Mouse (Mus musculus) lung, embryonic 16.5 days (tissue): ENCODE results near the gene Lyrm4. TPM values are rescaled to one million over a fixed set of nuclear protein-coding genes. Genes with fewer than 3 reads are reported as not detected.

Experiments used
- ATAC-seq: fragments of 200-750 bp; cut with Nextera tagmentation; 2 replicates; pipeline ENCODE4 v1.8.0; 2017; ENCODE audit warnings: low read depth, mild to moderate bottlenecking, moderate library complexity
- H3K27ac ChIP-seq: fragments of 300-500 bp; sonication (generic); 2 replicates; pipeline ENCODE4 v1.5.1; 2014; ENCODE audit warnings: mild to moderate bottlenecking, control low read depth, low read length
- H3K27me3 ChIP-seq: fragments of 300-500 bp; sonication (generic); 2 replicates; pipeline ENCODE4 v1.6.1; 2014; ENCODE audit warnings: low read depth, low read length, mixed read lengths; ENCODE audit not compliant: control insufficient read depth, insufficient read depth
- H3K36me3 ChIP-seq: fragments of 300-500 bp; sonication (generic); 2 replicates; pipeline ENCODE4 v1.6.1; 2014; ENCODE audit warnings: low read length; ENCODE audit not compliant: control insufficient read depth, insufficient read depth
- H3K4me1 ChIP-seq: fragments of 300-500 bp; sonication (generic); replicated peaks from 2 replicates; pipeline ENCODE4 v1.6.1; 2014; ENCODE audit warnings: low read length, mixed read lengths; ENCODE audit not compliant: control insufficient read depth, insufficient read depth
- H3K4me2 ChIP-seq: fragments of 300-500 bp; sonication (generic); 2 replicates; pipeline ENCODE4 v1.6.1; 2014; ENCODE audit warnings: low read depth, low read length, control low read depth
- H3K4me3 ChIP-seq: fragments of 300-500 bp; sonication (generic); 2 replicates; pipeline ENCODE4 v1.5.1; 2014; ENCODE audit warnings: mild to moderate bottlenecking, low read length, control low read depth
- H3K9ac ChIP-seq: fragments of 300-500 bp; sonication (generic); 2 replicates; pipeline ENCODE4 v1.6.1; 2014; ENCODE audit warnings: low read length, control low read depth
- H3K9me3 ChIP-seq: fragments of 300-500 bp; sonication (generic); 2 replicates; pipeline ENCODE4 v1.6.1; 2016; ENCODE audit warnings: low read length; ENCODE audit not compliant: control insufficient read depth
- WGBS: fragments of 180-500 bp; shearing (Covaris S2); extraction: QIAGEN DNeasy Blood & Tissue Kit; methylation state at CpG from one replicate; pipeline ENCODE4 v1.1.7; 2014; 5-methylcytosine and 5-hydroxymethylcytosine counted together
- polyA plus RNA-seq: library from polyadenylated mRNA; unstranded; fragments of >200 nt; fragmentation: Nextera tagmentation; extraction: Ambion mirVana; gene quantifications from 2 replicates; pipeline ENCODE4 v1.2.1, GENCODE M21; 2015

Lyrm4 gene
- polyA plus RNA-seq, 1 experiment from 2014 or later, result 23.2 TPM

- WGBS, result 83% methylated on average over 4 of the region's 4 CpGs
- Histone ChIP-seq H3K4me2 (no peak overlapping the region), H3K4me3 (no peak overlapping the region), H3K27me3 (0 out of 2 replicates have a peak, but pooled peaks cover 2% of the 10 kb centered on the region), H3K36me3 (no peaks in the 10 kb centered on the region), H3K27ac (no peak overlapping the region), H3K9ac (no peak overlapping the region), H3K9me3 (no peaks in the 10 kb centered on the region), H3K4me1 (peaks cover 5% of the 10 kb centered on the region)
- no peak for ATAC-seq
These were observed 153.7 kb downstream of the Lyrm4 start for GRCm38 (mm10) chr13:35963583-35963982.

- H3K4me3 ChIP-seq, result no peak overlapping the region
- H3K27ac ChIP-seq, result no peak overlapping the region
- H3K27me3 ChIP-seq, result no peaks in the 10 kb centered on the region
- no peaks in the 10 kb centered on the region for H3K36me3 ChIP-seq
- no peak overlapping the region for H3K9ac ChIP-seq
- 60% methylated on average over 12 of the region's 12 CpGs for WGBS
- no peak for ATAC-seq
- H3K9me3 ChIP-seq, result peaks cover 4% of the 10 kb centered on the region; the same call in 1 of the 2 replicates
- no peaks in the 10 kb centered on the region for H3K4me1 ChIP-seq
- H3K4me2 ChIP-seq, result no peak overlapping the region
These were observed 157.8 kb downstream of the Lyrm4 start for GRCm38 (mm10) chr13:35959391-35960067.

- no peak within 1 kb of the TSS for H3K27ac ChIP-seq
- H3K9ac ChIP-seq, result no peak within 1 kb of the TSS
- H3K4me2 ChIP-seq, result no peak within 1 kb of the TSS
- 73% methylated on average over 1 of the region's 1 CpGs for WGBS
- H3K9me3 ChIP-seq, result peaks cover 4% of the 10 kb centered on the region; the same call in 1 of the 2 replicates
- no peaks in the 10 kb centered on the region for H3K4me1 ChIP-seq
- no peak for ATAC-seq
- no peaks in the 10 kb centered on the region for H3K27me3 ChIP-seq
- no peak within 1 kb of the TSS for H3K4me3 ChIP-seq
- H3K36me3 ChIP-seq, result no peaks in the 10 kb centered on the region
These were observed 158.8 kb downstream of the Lyrm4 start, which contains the start of gene Ppp1r3g for GRCm38 (mm10) chr13:35958539-35958938. Gene Ppp1r3g, plus strand, starts transcription at chr13:35958839.

GRCm38 (mm10) chr13:35949814-35950455 lies 167.4 kb downstream of the Lyrm4 start:
- Histone ChIP-seq H3K9ac (no peak overlapping the region), H3K4me2 (peak overlapping the region; percentile 17; the same call in 1 of the 2 replicates), H3K36me3 (no peaks in the 10 kb centered on the region), H3K4me1 (0 out of 2 replicates have a peak, but pooled peaks cover 4% of the 10 kb centered on the region), H3K4me3 (no peak overlapping the region), H3K27ac (no peak overlapping the region), H3K9me3 (no peaks in the 10 kb centered on the region), H3K27me3 (no peaks in the 10 kb centered on the region)
- ATAC-seq, result peak; percentile 62
- 43% methylated on average over 17 of the region's 17 CpGs for WGBS

GRCm38 (mm10) chr13:35947354-35948000 lies 169.8 kb downstream of the Lyrm4 start:
- Histone ChIP-seq H3K4me2 (no peak overlapping the region), H3K9me3 (no peaks in the 10 kb centered on the region), H3K36me3 (no peaks in the 10 kb centered on the region), H3K27ac (no peak overlapping the region), H3K4me3 (no peak overlapping the region), H3K4me1 (0 out of 2 replicates have a peak, but pooled peaks cover 4% of the 10 kb centered on the region), H3K27me3 (no peaks in the 10 kb centered on the region), H3K9ac (no peak overlapping the region)
- 18% methylated on average over 14 of the region's 14 CpGs for WGBS
- no peak for ATAC-seq

- H3K36me3 ChIP-seq, result no peaks in the 10 kb centered on the region
- 0 out of 2 replicates have a peak, but pooled peaks cover 4% of the 10 kb centered on the region for H3K4me1 ChIP-seq
- no peak for ATAC-seq
- H3K9me3 ChIP-seq, result no peaks in the 10 kb centered on the region
- H3K9ac ChIP-seq, result no peak overlapping the region
- H3K27me3 ChIP-seq, result no peaks in the 10 kb centered on the region
- 63% methylated on average over 20 of the region's 20 CpGs for WGBS
- no peak overlapping the region for H3K27ac ChIP-seq
- no peak overlapping the region for H3K4me3 ChIP-seq
- no peak overlapping the region for H3K4me2 ChIP-seq
These were observed 170.5 kb downstream of the Lyrm4 start for GRCm38 (mm10) chr13:35946659-35947353.

GRCm38 (mm10) chr13:35940934-35941333 lies 176.4 kb downstream of the Lyrm4 start:
- no peaks in the 10 kb centered on the region for H3K27me3 ChIP-seq
- H3K4me1 ChIP-seq, result no peaks in the 10 kb centered on the region

GRCm38 (mm10) chr13:35939871-35940665 lies 177.3 kb downstream of the Lyrm4 start:
- WGBS, result 50% methylated on average over 18 of the region's 18 CpGs
- H3K27ac ChIP-seq, result no peak overlapping the region
- H3K27me3 ChIP-seq, result no peaks in the 10 kb centered on the region
- H3K9me3 ChIP-seq, result peaks cover under 1% of the 10 kb centered on the region; the same call in 1 of the 2 replicates
- H3K4me1 ChIP-seq, result no peaks in the 10 kb centered on the region
- no peaks in the 10 kb centered on the region for H3K36me3 ChIP-seq
- no peak overlapping the region for H3K9ac ChIP-seq
- no peak overlapping the region for H3K4me3 ChIP-seq
- H3K4me2 ChIP-seq, result no peak overlapping the region
- no peak for ATAC-seq

More at GRCm38 (mm10) chr13:35940934-35941333, 176.4 kb downstream of the Lyrm4 start:
- no peaks in the 10 kb centered on the region for H3K9me3 ChIP-seq
- no peak overlapping the region for H3K9ac ChIP-seq
- H3K27ac ChIP-seq, result no peak overlapping the region
- H3K4me2 ChIP-seq, result no peak overlapping the region
- H3K4me3 ChIP-seq, result no peak overlapping the region
- no peak for ATAC-seq
- H3K36me3 ChIP-seq, result no peaks in the 10 kb centered on the region
- WGBS, result 80% methylated on average over 5 of the region's 5 CpGs
